Mouse (Mus musculus) adrenal gland (tissue): ENCODE results near the gene Asxl1.

Experiments used
- intact Hi-C: fragments of 180-260 bp; cut with DNase I; formaldehyde crosslinking; loops from one replicate; pipeline ENCODE4 v1.15.1; 2025

The Asxl1 gene

GRCm38 (mm10) chr2:153408971-153409370 is 63.3 kb downstream of the Asxl1 start:
- intact Hi-C loops: no loop called here

GRCm38 (mm10) chr2:153411557-153411956 is 65.9 kb downstream of the Asxl1 start:
- intact Hi-C loops: loop anchor here (10.0 kb wide), 1 partner anchor 247 kb away; the partner anchor contains the start of gene Tm9sf4

DNA sequence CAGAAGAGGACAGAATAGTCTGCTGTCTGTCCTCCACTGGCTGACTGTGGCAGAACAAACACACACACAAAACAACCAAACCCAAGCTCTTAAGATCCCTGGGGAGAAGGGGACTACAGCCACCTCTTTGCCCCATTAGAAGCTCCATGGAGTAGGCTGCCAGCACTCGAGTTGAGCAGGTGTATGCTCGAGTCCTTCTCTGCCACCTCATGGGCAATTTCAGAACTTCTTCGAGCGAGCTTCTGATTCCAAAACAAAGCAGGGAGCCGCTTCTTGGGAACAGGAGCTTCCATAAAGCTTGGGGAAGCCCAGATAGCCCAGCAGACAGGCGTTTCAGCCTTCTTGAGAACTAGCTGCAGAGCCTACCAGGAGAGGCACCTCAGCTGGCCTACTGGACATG is 66.9 kb downstream of the Asxl1 start:
- intact Hi-C loops: loop anchor here (10.0 kb wide), 1 partner anchor 248 kb away; the partner anchor contains the start of gene Tm9sf4

DNA sequence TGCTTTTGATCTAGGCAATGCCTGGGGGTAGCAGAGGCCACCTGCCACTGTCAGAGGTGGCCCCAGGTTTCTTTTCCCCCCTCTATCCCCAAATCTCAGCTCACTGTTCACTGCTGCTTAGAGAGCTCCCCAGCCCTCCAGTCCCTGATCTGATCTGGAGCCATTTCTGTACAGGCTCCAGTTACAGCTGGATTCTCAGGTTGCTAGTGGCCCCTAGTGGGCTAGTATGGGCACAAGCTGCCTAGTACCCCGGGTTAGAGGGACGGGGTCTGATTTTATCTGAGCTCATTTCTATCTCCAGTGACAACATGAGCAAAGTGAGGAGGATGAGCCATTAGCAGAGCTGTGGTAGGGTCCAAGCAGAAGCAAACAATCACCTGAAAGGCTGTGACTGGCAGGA is 69.0 kb downstream of the Asxl1 start:
- intact Hi-C loops: loop anchor here (10.0 kb wide), 1 partner anchor 250 kb away; the partner anchor contains the start of gene Tm9sf4

DNA sequence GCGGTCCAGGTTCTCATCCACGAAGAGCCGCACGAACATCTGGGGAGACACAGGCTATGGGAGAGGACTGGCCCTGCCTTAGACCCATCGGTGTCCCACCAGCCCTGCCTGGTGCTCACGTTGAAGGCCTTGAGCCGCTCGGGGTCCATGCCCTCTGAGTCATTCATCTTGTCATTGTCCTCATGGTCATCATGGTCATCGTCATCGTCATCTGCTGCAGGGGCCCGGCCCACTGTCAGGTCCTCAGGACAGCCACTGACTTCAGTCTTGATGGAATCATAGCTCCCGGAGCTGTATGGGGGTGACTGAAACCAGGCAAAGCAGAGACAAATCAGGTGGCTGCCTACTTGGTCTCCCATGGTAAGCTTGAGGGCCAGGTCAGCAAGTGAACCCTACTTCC is 72.2 kb downstream of the Asxl1 start:
- intact Hi-C loops: loop anchor here (10.0 kb wide), 1 partner anchor 253 kb away; the partner anchor contains the start of gene Tm9sf4

GRCm38 (mm10) chr2:153418381-153418780 is 72.8 kb downstream of the Asxl1 start:
- intact Hi-C loops: loop anchor here (10.0 kb wide), 1 partner anchor 254 kb away; the partner anchor contains the start of gene Tm9sf4

DNA sequence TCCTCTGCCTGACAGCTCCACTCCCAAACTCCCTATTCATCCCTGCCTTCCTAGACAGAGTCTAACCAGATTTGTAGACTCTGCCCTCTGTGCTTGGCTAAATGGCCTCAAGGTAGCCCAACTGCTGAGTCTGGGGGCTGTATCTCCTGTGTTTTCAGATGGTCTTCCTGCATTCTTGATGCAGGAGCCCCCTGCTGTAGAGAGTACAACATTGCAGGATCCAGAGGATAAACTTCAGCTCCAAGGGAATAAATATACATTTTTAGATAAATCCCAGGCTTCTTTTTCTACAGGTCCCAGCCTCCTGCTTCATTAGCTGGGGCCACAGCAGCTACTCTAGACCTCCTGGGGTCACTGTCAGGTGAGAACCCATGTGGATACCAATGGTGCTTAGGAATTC is 75.6 kb downstream of the Asxl1 start:
- intact Hi-C loops: no loop called here

DNA sequence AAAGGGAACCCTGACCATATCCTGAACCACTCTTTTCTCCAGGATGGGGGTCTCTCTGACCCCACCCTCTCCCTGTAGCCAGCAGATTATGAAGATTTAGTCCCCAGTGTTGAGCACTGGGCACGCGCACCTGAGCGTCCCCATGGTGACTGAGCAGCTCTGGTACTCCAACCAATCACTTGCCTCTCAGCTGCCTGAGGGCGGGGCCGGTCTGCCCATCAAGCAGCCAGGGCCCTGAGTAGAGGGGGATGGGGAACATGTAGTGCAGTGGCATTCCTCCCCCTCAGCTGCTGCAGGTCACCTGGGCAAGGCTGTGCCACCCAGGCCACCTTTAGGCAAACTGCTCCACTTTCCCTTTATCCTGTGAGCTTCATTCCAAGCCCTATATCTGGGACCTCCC is 76.4 kb downstream of the Asxl1 start:
- intact Hi-C loops: no loop called here

GRCm38 (mm10) chr2:153423113-153423512 is 77.5 kb downstream of the Asxl1 start:
- intact Hi-C loops: no loop called here

GRCm38 (mm10) chr2:153424557-153424956 is 78.9 kb downstream of the Asxl1 start:
- intact Hi-C loops: no loop called here

DNA sequence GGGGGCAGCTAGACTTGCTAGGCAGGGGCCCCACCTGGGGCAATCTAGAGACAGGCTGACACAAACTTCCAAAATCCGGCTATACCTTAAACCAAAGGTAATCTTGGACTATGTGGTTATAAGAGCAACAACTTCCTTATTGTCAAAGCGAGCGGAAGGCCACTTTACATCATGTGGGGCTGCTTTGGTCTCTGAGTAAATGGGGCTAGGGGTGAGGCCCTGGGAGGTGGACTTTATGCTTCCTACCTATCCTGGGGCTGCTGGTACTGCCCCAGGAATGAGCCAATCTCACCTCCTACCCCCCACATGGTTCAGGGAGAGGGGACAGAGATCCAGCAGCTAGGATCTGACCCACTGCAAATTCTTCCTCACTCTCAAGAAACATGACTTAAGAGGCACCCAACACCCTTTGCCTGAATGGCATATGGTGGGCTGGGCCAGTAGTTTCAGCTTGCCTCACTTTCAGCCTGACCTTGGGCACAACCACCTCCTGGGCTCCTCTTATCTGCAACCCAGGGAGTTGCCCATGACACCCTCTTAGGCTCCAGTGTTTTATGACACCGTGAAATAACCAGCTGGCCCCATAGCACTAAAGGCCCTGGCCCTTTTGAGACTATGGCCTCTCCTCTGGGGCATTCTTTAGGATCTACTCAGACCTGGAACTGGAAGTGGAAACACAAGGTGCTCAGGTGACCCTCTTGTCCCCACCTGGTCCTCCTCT is 79.7 kb downstream of the Asxl1 start:
- intact Hi-C loops: no loop called here

- intact Hi-C loops: no loop called here
Observed at GRCm38 (mm10) chr2:153425998-153426670, 80.5 kb downstream of the Asxl1 start.

GRCm38 (mm10) chr2:153426931-153427330 is 81.3 kb downstream of the Asxl1 start:
- intact Hi-C loops: no loop called here

DNA sequence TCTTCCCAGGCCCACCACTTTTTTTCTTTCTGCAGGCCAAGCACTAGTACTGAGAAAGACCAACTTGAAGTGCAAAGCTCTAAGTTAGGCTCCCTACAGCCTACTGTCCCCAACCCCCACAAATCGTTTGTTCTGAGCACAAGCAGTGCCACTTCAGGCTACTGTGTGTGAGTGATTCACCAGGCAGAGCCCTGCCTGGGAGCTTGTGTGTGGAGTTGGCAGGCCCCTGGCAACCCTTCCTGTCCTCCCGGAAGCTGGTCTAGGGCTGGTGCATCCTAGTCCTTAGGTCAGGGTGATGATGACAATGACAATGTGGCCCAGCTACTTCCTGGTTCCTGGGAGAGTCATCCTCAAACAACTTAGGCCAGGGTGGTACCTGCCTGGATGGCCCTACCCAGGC is 82.9 kb downstream of the Asxl1 start:
- intact Hi-C loops: no loop called here

DNA sequence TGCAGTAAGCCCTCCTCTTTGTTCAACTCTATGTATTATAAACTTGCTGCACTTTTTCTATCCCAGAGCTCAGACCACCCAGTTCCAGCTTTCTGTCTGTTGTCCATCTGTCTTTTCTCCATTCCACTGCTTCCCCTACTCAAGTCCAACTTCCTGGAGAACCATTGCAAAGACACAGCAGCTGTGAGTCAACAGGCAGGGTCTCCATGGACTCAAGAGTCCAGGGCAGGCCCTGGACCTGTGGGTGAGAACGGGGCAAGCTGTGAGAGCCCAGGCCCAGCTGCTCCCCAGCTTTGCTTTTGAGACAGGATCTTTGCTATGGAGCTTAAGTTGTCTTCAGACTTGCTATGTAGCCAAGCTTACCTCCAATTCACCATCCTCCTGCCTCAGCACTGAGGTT is 84.9 kb downstream of the Asxl1 start:
- intact Hi-C loops: no loop called here

DNA sequence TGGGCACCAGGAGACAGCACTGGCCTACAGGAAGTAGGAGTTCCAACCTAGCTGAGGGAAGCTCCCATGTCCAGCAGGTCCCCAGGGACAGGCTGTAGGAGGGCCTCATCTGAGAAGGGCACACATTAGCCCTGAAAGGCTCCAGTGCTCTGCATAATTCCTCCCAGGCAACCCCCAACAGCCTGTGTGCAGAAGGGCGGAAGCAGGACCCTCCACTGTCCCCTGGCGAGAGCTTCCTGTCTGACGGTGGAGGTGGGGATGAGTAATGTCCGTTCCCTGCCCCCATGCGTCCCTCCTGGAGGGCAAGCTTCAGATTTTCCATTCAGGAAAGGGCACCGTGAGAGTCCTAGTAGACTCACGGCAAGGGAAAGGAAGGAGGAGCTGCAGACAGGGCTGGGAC is 86.9 kb downstream of the Asxl1 start:
- intact Hi-C loops: no loop called here

DNA sequence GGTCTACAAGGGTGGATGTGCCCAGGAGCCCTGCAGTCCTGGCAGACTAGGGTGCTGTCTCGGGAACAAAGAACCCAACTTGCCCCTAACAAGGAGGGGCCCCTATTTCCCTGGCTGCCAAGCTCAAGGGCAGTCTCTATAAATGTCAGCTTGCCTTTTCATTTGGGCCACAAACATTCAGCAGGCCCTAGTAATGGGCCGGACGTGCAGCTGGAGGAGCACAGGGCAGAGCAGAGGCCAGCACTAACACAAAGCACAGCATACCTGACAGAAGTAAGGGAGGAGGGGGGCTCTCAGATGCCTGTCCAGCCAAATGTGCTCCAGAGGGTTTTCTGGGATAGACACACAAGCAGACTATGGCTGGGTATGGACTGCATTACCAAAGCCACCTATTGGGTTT is 88.2 kb downstream of the Asxl1 start:
- intact Hi-C loops: no loop called here

DNA sequence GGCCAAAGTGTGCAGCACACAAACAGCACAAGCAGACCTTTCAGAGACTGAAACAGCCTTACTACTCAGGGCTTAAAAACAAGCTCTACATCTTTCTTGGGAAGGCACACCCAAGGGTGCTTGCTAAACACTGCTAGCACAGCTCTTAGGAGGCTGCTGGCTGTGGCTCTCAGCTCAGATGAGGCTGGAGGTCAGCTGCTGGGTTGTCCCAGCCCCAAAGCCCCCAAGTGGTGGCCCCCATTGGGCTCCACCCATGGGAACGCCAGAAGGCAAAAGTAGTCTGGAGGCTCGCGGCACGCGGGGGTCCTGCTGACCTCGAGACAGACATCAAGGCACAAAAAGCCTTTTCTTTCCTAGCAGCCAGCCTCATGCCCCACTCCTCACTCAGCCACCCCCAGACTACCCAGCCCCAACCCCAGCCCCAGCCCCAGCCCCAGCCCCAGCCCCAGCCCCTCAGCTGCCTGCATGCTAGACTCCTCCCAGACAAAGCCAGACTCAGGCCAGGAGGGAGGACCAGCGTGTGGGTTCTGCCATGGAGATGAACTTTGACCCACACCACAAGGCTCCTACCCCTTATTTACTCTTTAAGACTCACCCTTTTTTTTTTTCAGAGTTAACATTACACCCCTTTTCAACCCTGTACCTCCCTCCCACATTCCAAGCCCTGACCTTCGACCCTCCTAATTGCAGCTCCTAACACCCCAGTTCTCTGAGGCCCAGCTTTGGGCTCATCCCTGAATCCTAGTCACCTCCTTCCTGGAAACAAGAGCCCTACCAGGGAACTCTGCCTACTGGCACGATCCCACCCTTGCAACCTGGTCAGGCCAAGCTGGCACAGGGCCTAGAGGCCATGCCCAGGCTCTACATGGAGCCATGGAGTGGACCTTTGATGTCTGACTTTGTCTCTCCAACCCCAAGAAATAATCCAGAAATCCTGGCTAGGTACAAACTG is 89.5 kb downstream of the Asxl1 start:
- intact Hi-C loops: no loop called here

- intact Hi-C loops: no loop called here
Observed at GRCm38 (mm10) chr2:153436641-153437305, 91.1 kb downstream of the Asxl1 start.

DNA sequence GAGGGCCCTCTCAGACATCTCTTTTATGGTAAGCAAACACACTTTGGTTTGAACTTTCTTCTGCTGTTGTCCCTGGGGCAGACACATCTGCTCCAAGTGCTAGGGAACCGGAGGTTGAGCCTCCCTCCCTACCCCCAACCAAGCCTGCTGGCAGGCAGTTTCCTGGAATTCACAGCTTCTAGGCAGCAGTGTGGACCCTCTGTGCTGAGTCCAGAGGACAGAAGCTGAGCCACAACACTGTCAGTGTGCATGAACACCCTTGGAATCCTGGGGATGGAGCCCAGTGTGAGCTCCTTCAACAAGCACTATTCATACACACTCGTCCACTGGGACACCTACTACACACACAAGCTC is 91.7 kb downstream of the Asxl1 start:
- intact Hi-C loops: no loop called here

DNA sequence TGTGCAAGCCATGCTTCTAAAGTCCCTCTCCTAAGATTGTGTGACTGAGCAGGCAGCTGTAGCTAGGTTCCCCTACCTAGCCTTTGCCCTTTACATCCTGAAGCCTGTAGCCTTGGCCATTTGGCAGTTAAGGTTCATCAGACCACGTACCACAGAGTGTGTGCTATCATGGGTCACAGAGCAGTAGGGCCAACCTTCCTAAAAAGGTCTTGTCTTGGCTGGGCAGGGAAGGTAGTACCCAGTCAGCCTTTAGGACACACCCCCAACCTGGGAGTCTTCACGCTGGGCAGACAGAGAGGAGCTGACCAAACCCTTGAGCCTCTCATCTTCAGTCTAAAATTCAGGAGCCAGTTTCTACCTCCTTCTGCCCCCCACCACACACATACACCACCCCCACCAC is 95.1 kb downstream of the Asxl1 start:
- intact Hi-C loops: loop anchor here (5.0 kb wide), 1 partner anchor 93 kb away; the partner anchor contains the start of gene Asxl1
